Mouse (Mus musculus): Measurements from ENCODE around the gene Actl6b. TPM values are rescaled to one million over a fixed set of nuclear protein-coding genes. Genes with fewer than 3 reads are reported as not detected.

Actl6b gene
- polyA plus RNA-seq, 1 experiment from 2014 or later, result 204 TPM

DNA sequence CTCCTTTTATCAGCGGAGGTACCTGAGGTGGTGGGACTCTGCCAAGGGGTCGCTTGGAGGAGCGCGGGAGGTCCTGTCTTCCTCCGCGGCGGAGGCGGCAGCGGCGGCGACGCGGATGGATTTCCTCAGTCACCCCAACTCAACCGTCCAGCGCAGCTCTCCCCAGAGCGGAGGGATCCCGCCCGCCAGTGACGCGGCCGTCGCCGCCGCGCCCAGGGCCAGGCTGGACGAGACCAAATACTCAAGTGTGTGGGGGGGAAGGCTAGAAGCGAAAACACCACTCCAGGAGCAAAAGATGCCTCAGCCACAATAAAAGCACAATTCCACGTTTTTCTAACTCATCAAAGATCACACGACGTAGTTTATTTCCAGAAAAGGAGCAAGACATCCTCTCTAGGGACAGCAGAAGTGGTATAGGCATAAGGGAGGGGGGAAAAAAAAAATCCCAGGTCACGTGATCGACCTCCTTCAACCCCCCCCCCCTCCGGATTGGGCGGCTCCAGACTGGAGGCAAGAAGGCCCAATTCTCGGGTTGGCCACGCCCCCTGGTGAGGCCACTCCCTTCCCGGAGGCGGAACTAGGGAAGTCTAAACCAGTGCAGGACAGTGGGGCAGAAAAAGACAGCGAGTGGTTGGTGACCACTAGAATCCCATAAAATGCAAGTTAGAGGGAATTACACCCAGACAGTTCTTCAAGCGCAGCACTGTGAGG is 20.0 kb upstream of the Actl6b start, which contains the start of the genes Epo and Gnb2:
Gene Epo, minus strand, starts transcription at position 126 of the 711 bp plus-strand sequence.
Gene Gnb2, minus strand, starts transcription at position 394 of the 711 bp plus-strand sequence.
- peak; percentile 72 for ATAC-seq (ENCODE audit: low FRiP score)
- Histone ChIP-seq H3K9me3 (ENCODE audit: control insufficient read depth, low read length) (no peaks in the 10 kb centered on the region), H3K4me1 (replicated peaks; ENCODE audit: control insufficient read depth, insufficient read depth, low read length) (peaks cover 9% of the 10 kb centered on the region; the same call in 1 of the 2 replicates), H3K9ac (peak within 1 kb of the TSS; percentile 87), H3K4me2 (replicated peaks) (peak within 1 kb of the TSS; percentile 88), H3K4me3 (replicated peaks; ENCODE audit: low read length) (peak within 1 kb of the TSS; percentile 61), H3K27ac (peak within 1 kb of the TSS; percentile 96), H3K27me3 (ENCODE audit: control insufficient read depth, insufficient read depth, low read length) (no peaks in the 10 kb centered on the region), H3K36me3 (replicated peaks; ENCODE audit: control insufficient read depth, insufficient read depth) (peaks cover 21% of the 10 kb centered on the region)
- peak; percentile 97 for DNase-seq (ENCODE audit: low spot score)
- under 1% methylated on average over 39 of the region's 40 CpGs for WGBS

DNA sequence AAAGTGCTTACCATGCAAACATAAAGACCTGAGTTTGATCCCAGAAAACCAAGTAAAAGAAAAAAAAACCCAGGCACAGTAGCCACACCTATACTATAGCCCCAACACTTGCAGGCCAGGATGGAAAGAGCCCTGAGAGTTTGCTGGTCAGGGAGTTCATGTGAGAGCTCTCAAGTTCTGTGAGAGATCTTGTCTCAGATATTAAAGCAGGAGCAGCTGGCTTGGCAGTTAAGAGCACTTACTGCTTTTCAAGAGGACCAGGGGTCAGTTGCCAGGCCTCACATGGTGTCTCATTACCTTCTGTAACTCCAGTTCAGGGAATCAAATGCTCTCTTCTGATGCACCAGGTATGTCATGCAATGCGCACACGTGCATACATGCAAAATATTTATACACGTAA is 18.6 kb upstream of the Actl6b start:
- Histone ChIP-seq H3K4me2 (replicated peaks) (no peak overlapping the region), H3K4me3 (replicated peaks; ENCODE audit: low read length) (no peak overlapping the region), H3K36me3 (replicated peaks; ENCODE audit: control insufficient read depth, insufficient read depth) (peaks cover 6% of the 10 kb centered on the region), H3K4me1 (replicated peaks; ENCODE audit: control insufficient read depth, insufficient read depth, low read length) (peaks cover 6% of the 10 kb centered on the region; the same call in 1 of the 2 replicates), H3K9ac (no peak overlapping the region), H3K27me3 (ENCODE audit: control insufficient read depth, insufficient read depth, low read length) (no peaks in the 10 kb centered on the region), H3K9me3 (ENCODE audit: control insufficient read depth, low read length) (no peaks in the 10 kb centered on the region), H3K27ac (no peak overlapping the region)
- ATAC-seq (ENCODE audit: low FRiP score), result no peak
- WGBS, result 94% methylated on average over 3 of the region's 3 CpGs
- no peak for DNase-seq (ENCODE audit: low spot score)

DNA sequence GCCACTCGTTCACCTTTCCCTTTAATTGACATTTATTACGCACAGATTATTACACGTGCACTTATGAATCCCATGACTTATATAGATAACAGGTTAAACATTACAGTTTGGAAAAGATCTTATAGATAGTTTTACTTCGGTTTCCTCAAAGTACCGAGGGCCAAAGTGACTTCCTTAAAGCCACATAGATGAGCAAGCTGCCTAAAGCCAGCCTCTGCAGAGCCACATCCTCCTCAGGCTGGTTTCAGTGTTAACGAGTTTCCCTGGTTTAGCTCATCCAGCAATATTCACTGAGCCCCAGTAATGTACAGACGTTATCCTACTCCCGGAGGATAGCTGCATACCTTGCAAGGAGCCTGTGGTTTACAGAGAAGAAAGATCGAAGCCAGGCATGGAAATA is 18.0 kb upstream of the Actl6b start:
- Histone ChIP-seq H3K27ac (no peak overlapping the region), H3K9ac (no peak overlapping the region), H3K27me3 (ENCODE audit: control insufficient read depth, insufficient read depth, low read length) (no peaks in the 10 kb centered on the region), H3K4me3 (replicated peaks; ENCODE audit: low read length) (no peak overlapping the region), H3K9me3 (ENCODE audit: control insufficient read depth, low read length) (no peaks in the 10 kb centered on the region), H3K36me3 (replicated peaks; ENCODE audit: control insufficient read depth, insufficient read depth) (0 out of 2 replicates have a peak, but pooled peaks cover under 1% of the 10 kb centered on the region), H3K4me1 (replicated peaks; ENCODE audit: control insufficient read depth, insufficient read depth, low read length) (peaks cover under 1% of the 10 kb centered on the region; the same call in 1 of the 2 replicates), H3K4me2 (replicated peaks) (no peak overlapping the region)
- DNase-seq (ENCODE audit: low spot score), result no peak
- WGBS, result 85% methylated on average over 9 of the region's 9 CpGs
- ATAC-seq (ENCODE audit: low FRiP score), result no peak

DNA sequence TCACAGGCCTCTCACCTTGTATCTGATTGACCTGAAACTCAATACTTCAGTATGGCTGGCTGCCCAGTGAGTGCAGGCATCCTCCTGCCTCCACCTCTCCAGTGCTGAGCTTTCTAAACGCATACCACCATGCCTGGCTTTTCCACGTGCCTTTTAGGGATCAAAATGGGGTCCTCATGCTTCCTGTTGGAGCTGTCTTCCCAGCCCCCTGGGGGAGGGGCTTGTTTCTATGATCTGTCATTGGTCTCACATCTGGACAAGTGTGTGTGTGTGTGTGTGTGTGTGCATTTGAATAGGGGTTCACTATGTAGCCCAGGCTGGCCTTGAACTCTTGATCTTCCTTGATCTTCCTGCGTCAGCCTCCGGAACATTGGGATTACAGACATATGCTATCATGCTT is 15.9 kb upstream of the Actl6b start:
- Histone ChIP-seq H3K9me3 (ENCODE audit: control insufficient read depth, low read length) (no peaks in the 10 kb centered on the region), H3K27ac (no peak overlapping the region), H3K4me2 (replicated peaks) (no peak overlapping the region), H3K27me3 (ENCODE audit: control insufficient read depth, insufficient read depth, low read length) (no peaks in the 10 kb centered on the region), H3K9ac (no peak overlapping the region), H3K4me3 (replicated peaks; ENCODE audit: low read length) (no peak overlapping the region), H3K4me1 (replicated peaks; ENCODE audit: control insufficient read depth, insufficient read depth, low read length) (no peaks in the 10 kb centered on the region), H3K36me3 (replicated peaks; ENCODE audit: control insufficient read depth, insufficient read depth) (no peaks in the 10 kb centered on the region)
- no peak for ATAC-seq (ENCODE audit: low FRiP score)
- DNase-seq (ENCODE audit: low spot score), result no peak
- WGBS, result 69% methylated on average over 4 of the region's 4 CpGs

DNA sequence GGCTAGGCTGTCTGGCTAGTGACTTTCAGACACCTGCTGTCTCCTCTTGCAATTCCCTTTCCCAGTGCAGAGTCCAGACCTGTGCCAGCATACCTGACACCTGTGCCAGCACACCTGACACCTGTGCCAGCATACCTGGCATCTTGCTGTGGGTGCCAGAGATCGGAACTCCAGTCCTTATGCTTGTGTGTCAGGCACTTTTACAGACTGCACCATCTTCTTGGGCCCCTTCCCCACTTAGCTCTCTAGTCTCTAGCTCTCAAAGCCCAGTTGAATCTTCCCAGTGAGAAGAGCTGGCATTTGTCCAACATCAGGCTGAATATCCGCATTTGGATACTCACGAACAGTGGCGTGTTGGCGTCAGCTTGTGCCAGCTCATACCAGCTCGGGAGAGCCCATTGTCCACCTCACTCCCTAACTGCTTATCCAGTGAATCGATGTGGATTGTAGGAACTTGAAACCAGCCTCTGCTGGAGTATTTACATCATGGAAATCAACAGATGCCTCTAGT is 14.0 kb upstream of the Actl6b start:
- no peaks in the 10 kb centered on the region for H3K27me3 ChIP-seq (ENCODE audit: control insufficient read depth, insufficient read depth, low read length)
- no peak overlapping the region for H3K4me2 ChIP-seq (replicated peaks)
- H3K4me1 ChIP-seq (replicated peaks; ENCODE audit: control insufficient read depth, insufficient read depth, low read length), result no peaks in the 10 kb centered on the region
- no peak overlapping the region for H3K27ac ChIP-seq
- no peak overlapping the region for H3K4me3 ChIP-seq (replicated peaks; ENCODE audit: low read length)
- no peaks in the 10 kb centered on the region for H3K9me3 ChIP-seq (ENCODE audit: control insufficient read depth, low read length)
- no peak overlapping the region for H3K9ac ChIP-seq
- H3K36me3 ChIP-seq (replicated peaks; ENCODE audit: control insufficient read depth, insufficient read depth), result no peaks in the 10 kb centered on the region
- peak; percentile 11; the same call in 1 of the 2 replicates for ATAC-seq (ENCODE audit: low FRiP score)
- DNase-seq (ENCODE audit: low spot score), result peak; percentile 71
- WGBS, result 67% methylated on average over 7 of the region's 7 CpGs

DNA sequence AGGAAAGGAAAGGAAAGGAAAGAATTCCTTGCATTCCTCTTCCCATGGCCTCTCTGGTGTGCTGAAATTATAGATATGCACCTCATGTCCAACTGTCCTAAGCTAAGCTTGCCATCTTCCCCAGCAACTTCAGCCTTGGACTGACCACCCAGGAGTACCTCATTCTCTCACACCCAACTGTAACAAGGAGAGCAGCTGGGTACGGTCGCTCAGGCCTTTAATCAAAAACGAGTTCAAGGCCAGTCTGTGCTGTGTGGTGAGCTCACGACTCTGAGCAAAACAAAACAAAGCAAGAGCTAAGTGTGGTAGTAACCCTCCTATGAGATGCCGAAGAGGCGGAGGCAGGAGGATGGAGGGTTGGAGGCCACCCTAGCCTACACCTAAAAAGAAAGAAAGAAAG is 12.3 kb upstream of the Actl6b start:
- H3K4me1 ChIP-seq (replicated peaks; ENCODE audit: control insufficient read depth, insufficient read depth, low read length), result no peaks in the 10 kb centered on the region
- no peak overlapping the region for H3K4me3 ChIP-seq (replicated peaks; ENCODE audit: low read length)
- H3K27me3 ChIP-seq (ENCODE audit: control insufficient read depth, insufficient read depth, low read length), result no peaks in the 10 kb centered on the region
- no peak overlapping the region for H3K9ac ChIP-seq
- ATAC-seq (ENCODE audit: low FRiP score) (no peak), DNase-seq (ENCODE audit: low spot score) (no peak)
- no peaks in the 10 kb centered on the region for H3K9me3 ChIP-seq (ENCODE audit: control insufficient read depth, low read length)
- H3K4me2 ChIP-seq (replicated peaks), result no peak overlapping the region
- WGBS, result 81% methylated on average over 6 of the region's 6 CpGs
- H3K36me3 ChIP-seq (replicated peaks; ENCODE audit: control insufficient read depth, insufficient read depth), result no peaks in the 10 kb centered on the region
- no peak overlapping the region for H3K27ac ChIP-seq

DNA sequence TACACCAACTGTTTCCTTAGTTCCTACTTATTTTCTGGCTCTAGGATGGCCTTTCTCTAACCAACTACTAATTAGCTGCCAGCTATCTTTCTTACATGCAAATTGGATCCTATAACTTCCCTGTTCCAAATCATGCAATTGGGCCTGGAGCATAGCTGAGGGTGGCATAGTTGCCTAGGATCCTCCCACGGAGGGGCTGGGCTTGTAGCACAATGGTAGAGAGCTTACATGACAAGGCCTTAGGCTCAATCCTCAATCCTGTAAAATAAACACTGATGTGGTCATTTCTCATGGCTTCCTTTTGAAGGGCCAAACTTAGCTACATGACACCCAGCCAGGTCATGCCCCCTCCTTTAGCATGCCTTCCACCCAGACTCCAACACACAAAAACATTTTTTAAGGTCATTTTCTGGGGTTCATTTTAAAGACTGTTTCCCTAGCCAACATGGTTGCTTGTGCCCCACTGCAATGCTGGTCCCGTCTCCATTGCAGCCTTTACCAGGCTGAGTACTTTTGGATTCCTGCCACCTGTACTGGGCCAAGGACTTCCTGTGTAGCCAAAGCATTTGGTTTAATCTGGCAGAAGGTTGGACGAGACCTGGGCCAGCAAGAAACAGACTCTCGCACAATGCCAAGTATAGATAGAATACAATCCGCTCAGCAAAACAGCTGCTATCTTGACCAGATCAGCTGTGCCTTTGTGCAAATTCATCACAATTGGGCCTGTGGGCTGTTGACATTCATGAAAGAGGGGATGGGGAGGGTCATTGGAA is 11.4 kb upstream of the Actl6b start:
- Histone ChIP-seq H3K27me3 (ENCODE audit: control insufficient read depth, insufficient read depth, low read length) (no peaks in the 10 kb centered on the region), H3K27ac (no peak overlapping the region), H3K4me3 (replicated peaks; ENCODE audit: low read length) (no peak overlapping the region), H3K9ac (no peak overlapping the region), H3K9me3 (ENCODE audit: control insufficient read depth, low read length) (no peaks in the 10 kb centered on the region), H3K36me3 (replicated peaks; ENCODE audit: control insufficient read depth, insufficient read depth) (no peaks in the 10 kb centered on the region), H3K4me1 (replicated peaks; ENCODE audit: control insufficient read depth, insufficient read depth, low read length) (no peaks in the 10 kb centered on the region), H3K4me2 (replicated peaks) (no peak overlapping the region)
- DNase-seq (ENCODE audit: low spot score) (no peak), ATAC-seq (ENCODE audit: low FRiP score) (no peak)
- 67% methylated on average over 5 of the region's 5 CpGs for WGBS

DNA sequence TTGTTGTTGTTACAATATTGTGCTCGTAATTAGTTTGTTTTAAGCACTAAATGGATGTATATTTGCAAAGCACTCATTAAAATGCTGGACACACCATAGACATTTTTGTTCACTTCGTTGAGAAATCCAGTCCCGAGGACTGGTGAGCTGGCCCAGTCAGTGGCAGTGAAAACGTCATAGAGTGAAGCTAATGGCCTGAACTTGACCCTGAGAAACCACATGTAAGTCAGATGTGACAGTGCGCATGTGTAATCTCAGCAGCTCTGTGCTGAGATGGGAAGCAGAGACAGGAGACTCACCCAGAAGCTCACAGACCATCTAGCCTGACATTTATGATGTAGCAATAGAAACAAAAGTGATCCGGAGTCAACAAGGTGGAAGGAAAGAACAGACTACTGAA is 8.4 kb upstream of the Actl6b start:
- Histone ChIP-seq H3K9me3 (ENCODE audit: control insufficient read depth, low read length) (no peaks in the 10 kb centered on the region), H3K9ac (no peak overlapping the region), H3K4me2 (replicated peaks) (no peak overlapping the region), H3K27me3 (ENCODE audit: control insufficient read depth, insufficient read depth, low read length) (no peaks in the 10 kb centered on the region), H3K36me3 (replicated peaks; ENCODE audit: control insufficient read depth, insufficient read depth) (no peaks in the 10 kb centered on the region), H3K4me1 (replicated peaks; ENCODE audit: control insufficient read depth, insufficient read depth, low read length) (no peaks in the 10 kb centered on the region), H3K4me3 (replicated peaks; ENCODE audit: low read length) (no peak overlapping the region), H3K27ac (no peak overlapping the region)
- DNase-seq (ENCODE audit: low spot score) (no peak), ATAC-seq (ENCODE audit: low FRiP score) (no peak)
- WGBS, result 73% methylated on average over 6 of the region's 6 CpGs

DNA sequence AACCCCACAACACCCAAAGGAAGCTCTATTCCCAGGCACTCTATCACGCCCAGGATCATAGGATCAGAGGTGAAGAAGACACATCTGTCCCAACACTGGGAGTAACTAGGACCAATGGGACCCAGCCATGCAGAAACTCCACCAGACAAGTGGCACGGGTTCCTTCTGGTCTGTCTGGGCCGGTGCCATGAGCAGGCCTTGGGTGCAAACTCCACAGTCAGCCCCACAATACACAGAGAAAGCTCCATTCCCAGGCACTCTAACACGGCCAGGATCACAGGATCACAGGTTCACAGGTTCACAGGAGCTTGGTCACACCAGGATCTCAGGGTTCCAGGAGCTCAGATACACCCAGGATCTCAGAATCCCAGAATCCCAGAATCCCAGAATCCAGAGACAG is 7.7 kb upstream of the Actl6b start:
- DNase-seq (ENCODE audit: low spot score) (no peak), ATAC-seq (ENCODE audit: low FRiP score) (no peak)
- Histone ChIP-seq H3K4me3 (replicated peaks; ENCODE audit: low read length) (no peak overlapping the region), H3K36me3 (replicated peaks; ENCODE audit: control insufficient read depth, insufficient read depth) (no peaks in the 10 kb centered on the region), H3K27ac (no peak overlapping the region), H3K4me2 (replicated peaks) (no peak overlapping the region), H3K4me1 (replicated peaks; ENCODE audit: control insufficient read depth, insufficient read depth, low read length) (no peaks in the 10 kb centered on the region), H3K27me3 (ENCODE audit: control insufficient read depth, insufficient read depth, low read length) (no peaks in the 10 kb centered on the region), H3K9me3 (ENCODE audit: control insufficient read depth, low read length) (no peaks in the 10 kb centered on the region), H3K9ac (no peak overlapping the region)
- WGBS, result 75% methylated on average over 4 of the region's 4 CpGs
